Mouse (Mus musculus) CD4-positive, CD25-positive, alpha-beta regulatory T cell (primary cell): Measurements from ENCODE around the gene Pmepa1. TPM values are rescaled to one million over a fixed set of nuclear protein-coding genes. Genes with fewer than 3 reads are reported as not detected.

Experiments
- polyA plus RNA-seq: library from polyadenylated mRNA; unstranded; fragments of 100-300 nt; shearing (Covaris generic); gene quantifications from one replicate; pipeline ENCODE4 v1.2.1, GENCODE M21; 2017

The Pmepa1 gene
- 60.3 TPM for polyA plus RNA-seq

DNA sequence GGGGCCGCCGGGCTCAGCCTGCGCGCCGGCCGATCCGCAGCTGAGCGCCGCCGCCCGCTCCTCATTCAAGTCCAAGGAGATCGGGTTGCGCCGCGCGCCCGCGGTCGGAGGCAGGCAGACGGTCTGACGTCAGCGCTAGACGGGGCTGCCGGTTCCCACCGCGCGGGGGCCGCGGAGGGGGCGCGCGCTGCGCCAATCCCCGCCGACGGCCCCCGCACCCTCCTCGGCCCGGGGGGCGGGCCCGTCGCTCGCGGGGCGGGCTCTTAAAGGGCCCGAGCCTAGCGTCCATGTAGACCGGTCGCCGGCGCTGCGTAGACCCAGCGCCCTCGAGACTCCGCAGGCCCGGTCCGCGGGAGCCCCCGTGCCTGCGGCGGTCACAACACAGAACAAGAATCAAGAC lies at the start of gene Pmepa1:
TSS of gene Pmepa1 (minus strand) at position 125 of the 400 bp plus-strand sequence.

DNA sequence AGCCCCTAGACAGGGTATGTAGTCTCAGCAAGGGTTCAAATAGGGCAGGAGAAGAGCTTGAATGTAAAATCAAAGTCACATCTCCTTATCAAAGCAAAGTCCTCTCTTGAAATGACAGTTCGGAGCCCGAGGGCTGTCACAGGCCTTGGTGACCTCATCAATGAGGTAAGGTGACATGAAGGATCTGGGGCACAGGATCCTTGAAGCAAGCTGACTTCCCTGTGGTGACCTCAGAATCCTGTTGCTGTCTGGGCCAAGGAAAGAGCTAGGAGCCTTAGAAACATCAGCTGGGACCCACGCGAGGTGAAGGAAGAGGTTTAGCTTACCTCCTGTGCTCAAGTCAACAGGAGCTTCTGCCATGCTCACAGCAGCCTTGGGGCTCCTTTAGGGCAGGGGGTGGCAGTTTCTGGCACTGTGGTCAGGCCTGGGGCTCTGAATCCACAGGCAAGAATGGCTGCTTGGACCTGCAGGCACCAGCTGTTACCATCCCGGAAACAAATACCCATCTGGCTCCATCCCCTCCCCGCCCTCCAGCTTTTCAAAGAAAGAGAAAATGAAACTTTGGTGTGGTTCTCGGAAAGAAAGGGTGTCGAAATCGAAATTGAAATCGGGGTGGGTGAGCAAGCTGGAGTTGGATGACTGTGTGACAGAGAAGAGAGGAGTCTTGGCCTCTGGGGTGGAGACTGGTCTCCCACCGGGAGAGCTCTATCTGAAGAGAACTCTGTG lies 57.8 kb downstream of the Pmepa1 start, which contains the start of gene Zbp1:
TSS of gene Zbp1 (minus strand) at position 508 of the 726 bp plus-strand sequence.

Other genes starting within 250 kb of the Pmepa1 start
- not detected for gene Ctcfl, start 157.0 kb downstream of the Pmepa1 start, polyA plus RNA-seq
- 0.17 TPM for gene Pck1, start 123.5 kb downstream of the Pmepa1 start, polyA plus RNA-seq
- gene Zbp1, start 57.6 kb downstream of the Pmepa1 start, polyA plus RNA-seq, result 185 TPM
- not detected for gene 1700021F07Rik, start 246.1 kb upstream of the Pmepa1 start, polyA plus RNA-seq